Mouse (Mus musculus): ENCODE measurements around the gene Keap1.

DNA sequence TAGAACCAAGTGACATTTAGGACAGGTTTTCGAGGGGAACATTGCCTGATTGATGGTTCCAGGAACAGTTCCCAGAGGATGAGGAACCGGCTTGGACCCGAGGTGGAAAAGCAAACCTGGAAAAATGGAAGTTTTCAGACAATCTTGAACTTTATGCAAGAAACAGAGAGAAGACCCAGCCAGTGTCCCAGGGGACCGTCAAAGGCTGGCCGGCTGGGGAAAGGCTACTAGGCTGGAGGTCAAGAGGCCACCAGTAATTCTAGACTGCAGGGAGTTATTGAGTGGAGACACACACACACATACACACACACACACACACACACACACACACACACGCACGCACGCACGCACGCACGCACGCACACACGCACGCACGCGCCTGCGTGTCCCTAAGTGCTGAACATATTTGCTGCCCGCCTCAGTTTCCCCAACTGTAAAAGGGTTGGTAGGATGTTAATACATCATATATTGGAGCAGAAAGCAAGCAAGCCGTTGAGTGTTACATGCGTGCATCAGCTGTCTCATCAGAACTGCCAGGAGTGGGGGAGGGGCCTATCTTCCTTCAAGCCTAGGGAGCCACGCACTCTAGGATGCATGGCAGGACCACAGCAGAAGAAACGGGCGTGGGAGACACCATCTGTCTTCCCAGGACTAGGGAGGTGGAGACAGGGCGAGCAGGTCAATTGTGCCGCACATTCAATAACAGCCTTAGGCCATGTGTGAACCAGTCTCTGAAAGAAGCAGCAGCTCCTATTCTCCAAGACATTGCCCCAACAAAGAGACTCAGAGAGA is 22.9 kb downstream of the Keap1 start:
- TF ChIP-seq CTCF (IDR thresholded peaks at IDR 0.05; ENCODE audit: control insufficient read depth, insufficient read depth, insufficient read length) (no peak), MYOD1 (IDR thresholded peaks at IDR 0.05; ENCODE audit: control insufficient read depth, insufficient read length, low read depth) (no peak), MAX (IDR thresholded peaks at IDR 0.05) (no peak), MYOG (IDR thresholded peaks at IDR 0.05; ENCODE audit: control insufficient read depth, extremely low read depth, insufficient read length) (no peak)

All from C2C12 (cell line).